Comparison of ENCODE assay signal across 8 mouse cellular contexts in genomic region chr8:20436956-20437355, GRCm38 (mm10).
DNase-seq lines count a peak whose midpoint lies in the region; TF ChIP-seq lines count a peak whose summit lies in the region.
"Not testable (repeated sequence)": the region's sequence is repeated elsewhere in the genome, so short reads cannot be mapped to it uniquely, and the experiment has no call there.

No protein-coding gene starts in this region.

- not testable (repeated sequence) for H3K9me3 ChIP-seq in limb, embryonic 10.5 days (replicated peaks)

- peak; percentile 15 for DNase-seq in ES-CJ7 (ENCODE audit: low read depth, low spot score)
- peak; percentile 35 to 54 for DNase-seq in adrenal gland, postnatal 4 days (ENCODE audit: low spot score in 2 of 2)
- DNase-seq in gastrocnemius, adult 2 months: peak; percentile 42
- DNase-seq in heart, postnatal 14 days: peak; percentile 12 to 33
- DNase-seq in limb, embryonic 10.5 days (ENCODE audit: low spot score): peak; percentile 12
- peak; percentile 8 for DNase-seq in neural tube, embryonic 10.5 days (ENCODE audit: extremely low spot score, low spot score)
- DNase-seq in testis, postnatal 14 days (ENCODE audit: low spot score): peak; percentile 44
- peak; percentile 40 for DNase-seq in urinary bladder, postnatal 25 days (ENCODE audit: low spot score)

- intact Hi-C loops in gastrocnemius, adult 2 months (cut with DNase I); heart, postnatal 14 days (cut with DNase I): not testable (repeated sequence)

- H3K4me1 ChIP-seq in limb, embryonic 10.5 days: not testable (repeated sequence)

- not testable (repeated sequence) for H3K4me3 ChIP-seq in gastrocnemius, adult 2 months; limb, embryonic 10.5 days

- not testable (repeated sequence) for H3K27ac ChIP-seq in gastrocnemius, adult 2 months; limb, embryonic 10.5 days

- WGBS in limb, embryonic 10.5 days: 66% methylated on average over 4 of the region's 4 CpGs

- not testable (repeated sequence) for TF ChIP-seq CTCF in gastrocnemius, adult 2 months (IDR thresholded peaks at IDR 0.05)

- not testable (repeated sequence) for H3K27me3 ChIP-seq in limb, embryonic 10.5 days (ENCODE audit: low read depth, poor library complexity, severe bottlenecking)

- H3K36me3 ChIP-seq in limb, embryonic 10.5 days: not testable (repeated sequence)
